Mouse (Mus musculus) cerebellum, adult 2 months (tissue): ENCODE data around the gene Rit1. TPM values are rescaled to one million over a fixed set of nuclear protein-coding genes. Genes with fewer than 3 reads are reported as not detected.

Experiments used
- DNase-seq, 2 experiments: peaks; one replicate each; pipeline ENCODE4 v3.0.0; 2021
- H3K27ac ChIP-seq: fragments of 200-500 bp; 2 replicates; pipeline ENCODE4 v1.5.1; 2012; ENCODE audit warnings: low read length, control low read depth, inconsistent platforms; ENCODE audit not compliant: insufficient read depth
- H3K27me3 ChIP-seq: fragments of 200-500 bp; 2 replicates; pipeline ENCODE4 v1.6.1; 2012; ENCODE audit warnings: inconsistent platforms, mild to moderate bottlenecking, low read length, moderate library complexity; ENCODE audit not compliant: control insufficient read depth, insufficient read depth
- H3K4me1 ChIP-seq: fragments of 200-500 bp; 2 replicates; pipeline ENCODE4 v1.6.1; 2011; ENCODE audit warnings: low read length; ENCODE audit not compliant: control insufficient read depth, insufficient read depth
- H3K4me3 ChIP-seq: fragments of 200-500 bp; replicated peaks from 2 replicates; pipeline ENCODE3; 2011; ENCODE audit warnings: mild to moderate bottlenecking, low read depth, low read length, control low read depth; ENCODE audit not compliant: insufficient read depth
- CTCF ChIP-seq: fragments of 200-500 bp; IDR thresholded peaks from 2 replicates; pipeline ENCODE4 v1.5.1; 2011; ENCODE audit warnings: low read depth, mild to moderate bottlenecking, control low read depth, low read length, moderate library complexity, borderline replicate concordance; ENCODE audit not compliant: insufficient read depth
- POLR2A ChIP-seq: fragments of 200-500 bp; IDR thresholded peaks from 2 replicates; pipeline ENCODE4 v1.6.1; 2011; ENCODE audit warnings: low read length, control low read depth, borderline replicate concordance; ENCODE audit not compliant: insufficient read depth
- WGBS: fragments of 180-500 bp; shearing (Covaris S2); methylation state at CpG from one replicate; pipeline ENCODE4 v1.1.7; 2018; 5-methylcytosine and 5-hydroxymethylcytosine counted together
- polyA plus RNA-seq: library from polyadenylated mRNA; depleted of rRNA; stranded (reverse); fragments of >200 nt; gene quantifications from 2 replicates; pipeline ENCODE4 v1.2.3, GENCODE M21; 2012

Rit1 gene
- polyA plus RNA-seq, 1 experiment: 64.3 TPM

GRCm38 (mm10) chr3:88686734-88687611 lies 29.7 kb upstream of the Rit1 start:
- peaks cover 5% of the 10 kb centered on the region; the same call in 1 of the 2 replicates for H3K4me1 ChIP-seq
- peak overlapping the region; percentile 93 for H3K4me3 ChIP-seq
- no peak for TF ChIP-seq POLR2A
- TF ChIP-seq CTCF: no peak
- H3K27ac ChIP-seq: peak overlapping the region; percentile 93; the same call in 1 of the 2 replicates
- H3K27me3 ChIP-seq: no peaks in the 10 kb centered on the region
- DNase-seq: no peak
- 23% methylated on average over 13 of the region's 13 CpGs for WGBS

DNA sequence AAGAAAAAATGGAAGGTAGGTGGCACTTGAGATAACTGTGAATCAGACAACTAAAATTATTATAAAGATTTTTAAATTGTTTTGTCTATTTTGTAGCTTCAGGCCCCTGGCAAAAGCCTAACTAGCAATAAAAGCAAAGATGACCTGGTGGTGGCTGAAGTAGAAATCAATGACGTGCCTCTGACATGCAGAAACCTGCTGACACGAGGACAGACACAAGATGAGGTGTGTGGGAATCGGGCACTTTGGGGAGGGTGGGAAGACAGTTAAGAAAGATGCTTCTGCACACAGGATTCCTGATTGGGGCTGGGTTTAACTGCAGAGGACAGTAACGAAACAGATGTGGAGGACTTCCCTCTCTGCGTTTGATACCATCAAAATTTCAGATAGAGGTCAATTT lies 27.6 kb upstream of the Rit1 start:
- no peak for DNase-seq
- Histone ChIP-seq H3K4me3 (no peak overlapping the region), H3K27me3 (no peaks in the 10 kb centered on the region), H3K27ac (no peak overlapping the region), H3K4me1 (peaks cover 5% of the 10 kb centered on the region; the same call in 1 of the 2 replicates)
- WGBS: 74% methylated on average over 5 of the region's 5 CpGs
- TF ChIP-seq CTCF (no peak), POLR2A (no peak)

DNA sequence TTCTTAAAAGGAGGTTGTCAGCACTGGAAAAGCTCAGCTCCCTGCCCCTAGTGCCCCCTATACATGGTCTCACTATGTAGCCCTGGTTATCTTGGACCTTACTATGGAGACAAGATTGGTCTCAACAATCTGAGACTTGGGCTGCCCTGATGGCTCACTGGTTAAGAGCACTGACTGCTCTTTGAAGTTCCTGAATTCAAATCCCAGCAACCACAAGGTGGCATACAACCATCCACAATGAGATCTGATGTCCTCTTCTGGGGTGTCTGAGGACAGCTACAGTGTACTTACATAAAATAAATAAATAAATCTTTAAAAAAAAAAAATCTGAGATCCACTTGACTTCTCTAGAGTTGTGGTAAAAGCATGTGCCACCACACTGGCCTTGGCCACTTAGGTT lies 21.1 kb upstream of the Rit1 start:
- Histone ChIP-seq H3K27ac (no peak overlapping the region), H3K27me3 (no peaks in the 10 kb centered on the region), H3K4me1 (no peaks in the 10 kb centered on the region), H3K4me3 (no peak overlapping the region)
- no peak for TF ChIP-seq POLR2A
- TF ChIP-seq CTCF: no peak
- no peak for DNase-seq

GRCm38 (mm10) chr3:88698051-88698450 lies 18.6 kb upstream of the Rit1 start:
- no peak overlapping the region for H3K4me3 ChIP-seq
- DNase-seq: no peak
- H3K27me3 ChIP-seq: no peaks in the 10 kb centered on the region
- WGBS: 86% methylated on average over 1 of the region's 1 CpGs
- no peak for TF ChIP-seq POLR2A
- no peaks in the 10 kb centered on the region for H3K4me1 ChIP-seq
- no peak overlapping the region for H3K27ac ChIP-seq

- no peak for DNase-seq
- 92% methylated on average over 6 of the region's 6 CpGs for WGBS
- Histone ChIP-seq H3K4me3 (no peak overlapping the region), H3K27ac (no peak overlapping the region), H3K4me1 (no peaks in the 10 kb centered on the region), H3K27me3 (no peaks in the 10 kb centered on the region)
- TF ChIP-seq POLR2A: no peak
- TF ChIP-seq CTCF: no peak
These were observed 17.8 kb upstream of the Rit1 start for GRCm38 (mm10) chr3:88698834-88699233.

GRCm38 (mm10) chr3:88700247-88700646 lies 16.4 kb upstream of the Rit1 start:
- no peaks in the 10 kb centered on the region for H3K27me3 ChIP-seq
- 16% methylated on average over 3 of the region's 3 CpGs for WGBS
- no peak overlapping the region for H3K4me3 ChIP-seq
- H3K4me1 ChIP-seq: no peaks in the 10 kb centered on the region
- DNase-seq: no peak
- TF ChIP-seq POLR2A (no peak), CTCF (no peak)
- H3K27ac ChIP-seq: no peak overlapping the region

GRCm38 (mm10) chr3:88701222-88701621 lies 15.4 kb upstream of the Rit1 start:
- H3K4me1 ChIP-seq: no peaks in the 10 kb centered on the region
- WGBS: 81% methylated on average over 3 of the region's 3 CpGs
- H3K4me3 ChIP-seq: no peak overlapping the region
- no peak for DNase-seq
- H3K27me3 ChIP-seq: no peaks in the 10 kb centered on the region
- H3K27ac ChIP-seq: no peak overlapping the region; the same call in 1 of the 2 replicates
- TF ChIP-seq CTCF: no peak
- no peak for TF ChIP-seq POLR2A

GRCm38 (mm10) chr3:88713709-88714108 lies 2.9 kb upstream of the Rit1 start:
- no peak overlapping the region for H3K4me3 ChIP-seq
- WGBS: 97% methylated on average over 4 of the region's 4 CpGs
- no peaks in the 10 kb centered on the region; the same call in 1 of the 2 replicates for H3K4me1 ChIP-seq
- no peak for DNase-seq
- H3K27me3 ChIP-seq: no peaks in the 10 kb centered on the region
- no peak overlapping the region for H3K27ac ChIP-seq
- TF ChIP-seq POLR2A (no peak), CTCF (no peak)
